Mouse (Mus musculus) natural killer cell, adult 2 months (primary cell): ENCODE data around the gene Uckl1.

Experiments used
- DNase-seq, 2 experiments: peaks; one replicate each; pipeline ENCODE4 v3.0.0; 2022; ENCODE audit warnings: low spot score in 2 of 2

The Uckl1 gene

GRCm38 (mm10) chr2:181589732-181590105, 5.0 kb upstream of the Uckl1 start:
- no peak for DNase-seq

- DNase-seq, result no peak
Measured at GRCm38 (mm10) chr2:181589011-181589731, 4.5 kb upstream of the Uckl1 start.

- DNase-seq, result no peak
Measured at GRCm38 (mm10) chr2:181588229-181588780, 3.6 kb upstream of the Uckl1 start.

- no peak for DNase-seq
Measured at GRCm38 (mm10) chr2:181587796-181588195, 3.1 kb upstream of the Uckl1 start.

GRCm38 (mm10) chr2:181586124-181586523, 1.4 kb upstream of the Uckl1 start:
- DNase-seq, result no peak

- DNase-seq, result no peak
Measured at GRCm38 (mm10) chr2:181585506-181585905, 814 bp upstream of the Uckl1 start.

GRCm38 (mm10) chr2:181583460-181584257, 1.0 kb downstream of the Uckl1 start:
- DNase-seq, result no peak

- no peak for DNase-seq
Measured at GRCm38 (mm10) chr2:181582939-181583338, 1.8 kb downstream of the Uckl1 start.

GRCm38 (mm10) chr2:181582358-181582757, 2.3 kb downstream of the Uckl1 start:
- no peak for DNase-seq

GRCm38 (mm10) chr2:181581402-181582120, 3.1 kb downstream of the Uckl1 start:
- DNase-seq, result peak; percentile 68 to 73

- DNase-seq, result peak; percentile 83 to 86
Measured at GRCm38 (mm10) chr2:181581016-181581401, 3.7 kb downstream of the Uckl1 start.

GRCm38 (mm10) chr2:181580131-181580772, 4.4 kb downstream of the Uckl1 start:
- DNase-seq, result no peak

GRCm38 (mm10) chr2:181579681-181580080, 5.0 kb downstream of the Uckl1 start:
- DNase-seq, result no peak

GRCm38 (mm10) chr2:181578790-181579618, 5.7 kb downstream of the Uckl1 start:
- DNase-seq, result no peak

GRCm38 (mm10) chr2:181577981-181578581, 6.6 kb downstream of the Uckl1 start:
- no peak for DNase-seq

GRCm38 (mm10) chr2:181577126-181577525, 7.6 kb downstream of the Uckl1 start:
- DNase-seq, result no peak

- DNase-seq, result no peak
Measured at GRCm38 (mm10) chr2:181576613-181577012, 8.1 kb downstream of the Uckl1 start.

GRCm38 (mm10) chr2:181574921-181575545, 9.7 kb downstream of the Uckl1 start:
- no peak for DNase-seq

GRCm38 (mm10) chr2:181573961-181574360, 10.7 kb downstream of the Uckl1 start:
- no peak for DNase-seq
